Mouse (Mus musculus) CH12F3 (cell line): ENCODE measurements around the gene Cadm2.

Experiments
- in situ Hi-C: fragments of 300-500 bp; cut with MboI; formaldehyde crosslinking; loops from 2 replicates; pipeline ENCODE4 v1.14.3; 2020; ENCODE audit warnings: low sequenced_read_pairs

Gene Cadm2

DNA sequence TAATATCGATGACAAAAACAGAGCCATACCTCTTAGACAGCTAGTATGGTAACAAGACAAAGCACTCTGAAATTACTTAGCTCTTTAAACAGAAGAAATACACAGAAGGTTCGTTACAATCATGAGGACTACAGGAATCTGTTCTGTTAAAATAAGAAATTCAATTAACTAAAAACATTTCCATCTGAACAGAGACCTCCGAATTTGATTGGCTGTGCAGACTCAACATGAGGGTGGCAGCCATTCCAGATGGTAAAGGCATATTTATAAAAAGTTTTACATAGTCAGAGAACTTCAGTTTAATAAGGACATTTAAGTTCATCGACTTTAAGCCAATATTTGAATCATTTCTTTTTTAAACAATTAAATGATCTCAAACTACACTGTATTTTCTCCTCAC lies 105.2 kb downstream of the Cadm2 start:
- in situ Hi-C loops = no loop called here

DNA sequence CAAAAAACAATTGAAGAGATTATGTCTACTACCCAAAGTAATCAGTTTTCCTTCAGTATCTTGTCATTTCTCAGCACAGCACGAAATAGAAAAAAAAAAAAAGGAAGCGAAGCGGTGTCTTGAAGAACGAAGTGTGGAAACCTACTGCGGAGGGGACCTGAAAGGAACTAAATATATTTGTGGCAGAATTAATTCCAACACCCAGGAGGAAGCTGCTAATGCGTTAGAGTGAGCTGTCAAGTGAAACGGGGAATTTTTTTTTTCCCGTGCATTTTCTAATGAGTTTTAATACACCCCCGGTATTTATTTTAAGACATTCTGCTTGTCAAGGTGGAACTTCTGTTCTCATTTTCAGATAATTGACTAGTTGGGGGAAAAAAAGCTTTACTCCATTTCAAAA lies 111.6 kb downstream of the Cadm2 start:
- in situ Hi-C loops = no loop called here

DNA sequence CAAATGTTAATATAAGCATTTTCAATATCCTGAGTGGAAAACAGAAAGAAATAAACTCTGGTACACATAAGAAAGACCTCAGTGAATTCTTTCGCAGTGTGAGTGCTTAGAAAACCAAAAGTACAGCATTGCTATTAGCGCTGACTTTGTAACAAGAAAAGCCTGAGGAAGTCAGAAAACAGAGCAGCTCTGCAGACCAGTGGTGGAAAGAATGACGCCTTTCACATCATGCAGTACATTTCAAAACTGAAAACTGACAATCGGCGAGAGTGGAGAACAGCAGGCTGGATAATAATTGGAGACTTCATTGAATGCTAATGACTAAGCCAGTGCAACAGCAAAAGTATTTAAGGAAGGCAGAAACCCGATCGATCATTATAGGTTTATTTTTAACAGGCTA lies 138.2 kb downstream of the Cadm2 start:
- in situ Hi-C loops = no loop called here

DNA sequence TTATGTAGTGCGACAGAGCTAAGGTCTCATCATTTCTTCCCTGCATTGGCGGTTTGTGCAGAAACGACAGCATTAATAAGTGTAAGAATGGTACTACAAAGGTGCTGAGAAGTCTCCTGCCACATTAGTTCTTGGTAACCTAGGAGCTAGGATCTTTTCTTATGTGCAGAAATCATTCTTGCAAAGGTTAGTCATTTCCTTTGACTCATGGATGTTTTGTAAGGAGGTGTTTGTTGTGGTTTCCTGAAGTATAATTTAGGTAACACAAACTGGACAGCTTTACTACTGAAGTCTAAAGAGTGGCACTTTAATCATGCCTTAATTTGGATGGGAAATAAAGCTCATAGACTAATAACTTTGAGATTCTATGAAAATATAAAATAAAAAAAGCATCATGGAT lies 153.7 kb downstream of the Cadm2 start:
- in situ Hi-C loops = no loop called here

DNA sequence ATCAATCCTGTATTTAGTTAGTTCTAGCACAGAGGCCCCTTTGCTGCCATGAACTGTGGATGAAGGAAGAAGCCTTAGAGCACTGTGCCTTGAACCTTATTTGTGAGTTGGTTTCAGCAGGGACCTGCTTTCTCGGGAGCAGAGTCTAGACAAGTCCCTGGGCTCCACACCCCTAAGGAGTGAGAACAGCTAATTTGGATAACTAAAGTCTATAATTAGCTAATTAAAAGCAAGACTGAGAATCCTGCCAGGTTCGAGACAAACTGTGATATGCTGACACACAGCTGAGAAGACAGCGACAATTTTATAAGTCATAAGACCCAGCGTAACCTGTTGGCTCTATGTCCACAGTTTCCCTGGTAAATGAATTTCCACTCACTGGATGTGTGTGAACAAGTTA lies 184.4 kb downstream of the Cadm2 start:
- in situ Hi-C loops = no loop called here

DNA sequence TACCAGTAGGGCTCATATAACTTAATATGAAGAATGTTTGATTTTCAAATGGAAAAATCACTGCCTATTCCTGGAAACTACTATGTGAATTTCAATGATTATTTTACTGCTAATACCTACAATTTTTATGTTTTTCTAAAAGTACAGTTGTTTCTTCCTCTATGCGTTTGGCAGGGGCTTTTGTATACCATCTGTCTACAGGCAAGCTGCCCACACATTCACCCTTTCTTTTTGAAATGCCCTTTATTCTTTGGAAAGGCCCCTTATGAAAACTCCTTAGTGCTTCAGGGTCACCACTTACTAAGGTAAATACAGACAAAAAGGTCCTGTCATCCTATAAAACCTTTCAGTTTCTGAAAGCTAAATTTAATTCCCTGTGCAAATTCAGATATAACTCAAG lies 195.3 kb downstream of the Cadm2 start:
- in situ Hi-C loops = no loop called here

DNA sequence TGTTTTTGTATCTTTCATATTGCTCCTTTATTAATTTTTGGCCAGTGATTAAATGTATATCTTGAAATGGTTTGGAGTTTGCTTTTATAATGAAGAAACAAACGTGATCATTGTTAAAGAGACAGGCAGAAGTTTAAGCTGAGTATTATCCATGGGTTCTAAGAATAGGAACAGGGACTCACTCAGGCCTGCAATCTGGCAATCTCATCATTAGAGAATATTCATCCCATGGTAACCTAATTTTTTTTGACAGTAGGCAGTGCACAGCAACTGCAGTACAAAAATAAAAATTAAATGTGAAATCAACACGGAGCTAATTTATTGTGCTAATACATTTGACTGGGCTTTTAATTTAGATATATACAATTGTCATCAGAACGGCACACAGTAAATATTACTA lies 209.8 kb downstream of the Cadm2 start:
- in situ Hi-C loops = no loop called here

DNA sequence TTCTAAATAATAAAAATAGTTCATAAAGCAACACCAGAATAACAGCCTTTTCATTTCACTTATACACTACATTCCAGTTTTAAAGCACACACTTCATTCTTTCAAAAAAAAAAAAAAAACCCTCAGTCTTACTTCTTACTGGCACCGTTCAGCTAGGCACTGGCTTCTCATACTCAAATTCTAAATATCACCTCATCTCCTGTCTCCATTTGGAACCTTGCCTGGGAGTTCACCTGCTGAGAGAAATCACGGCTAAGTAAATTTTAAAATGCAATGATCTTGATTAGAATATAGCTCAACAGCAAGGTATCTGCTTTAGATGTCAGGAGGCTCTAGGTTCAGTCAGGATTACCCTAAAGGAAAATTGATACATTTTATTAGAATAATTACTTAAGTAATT lies 210.2 kb downstream of the Cadm2 start:
- in situ Hi-C loops = no loop called here

DNA sequence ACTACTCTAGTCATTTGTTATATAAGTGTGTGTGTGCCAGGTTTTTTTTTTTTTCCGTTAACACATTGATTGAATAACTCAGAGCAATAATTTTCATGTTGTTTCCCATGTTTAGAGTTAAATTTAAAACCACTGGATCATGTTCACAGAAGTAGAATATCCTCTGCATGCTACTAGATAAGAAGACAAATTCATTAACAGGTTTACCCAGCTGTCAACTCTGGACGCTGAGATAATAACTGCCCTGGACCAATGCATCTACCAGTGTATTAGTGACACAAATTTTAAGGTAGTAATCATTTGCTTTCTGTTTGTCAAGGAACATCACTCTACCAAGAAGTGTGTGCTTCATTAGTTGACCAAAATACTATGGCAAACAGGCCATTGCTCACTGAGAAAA lies 253.0 kb downstream of the Cadm2 start:
- in situ Hi-C loops = no loop called here

DNA sequence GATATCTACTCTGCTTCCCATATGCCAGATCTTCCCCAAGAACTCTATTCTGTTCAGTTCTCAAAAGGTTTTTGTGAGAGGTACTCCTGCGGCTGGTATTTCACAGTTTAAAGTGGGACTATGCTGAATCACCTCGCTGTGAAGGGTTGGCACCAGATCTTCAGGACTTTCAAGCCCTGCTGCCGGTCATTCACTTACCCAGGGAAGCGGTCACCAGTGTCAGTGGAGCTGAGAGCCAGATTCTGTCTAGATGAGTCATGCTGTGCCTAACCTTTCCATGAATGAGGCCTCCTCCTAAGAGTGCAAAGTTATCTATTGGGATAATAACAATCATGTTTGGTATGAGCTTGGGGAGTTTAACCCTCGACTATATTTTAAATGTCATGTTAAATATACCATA lies 272.7 kb downstream of the Cadm2 start:
- in situ Hi-C loops = no loop called here

DNA sequence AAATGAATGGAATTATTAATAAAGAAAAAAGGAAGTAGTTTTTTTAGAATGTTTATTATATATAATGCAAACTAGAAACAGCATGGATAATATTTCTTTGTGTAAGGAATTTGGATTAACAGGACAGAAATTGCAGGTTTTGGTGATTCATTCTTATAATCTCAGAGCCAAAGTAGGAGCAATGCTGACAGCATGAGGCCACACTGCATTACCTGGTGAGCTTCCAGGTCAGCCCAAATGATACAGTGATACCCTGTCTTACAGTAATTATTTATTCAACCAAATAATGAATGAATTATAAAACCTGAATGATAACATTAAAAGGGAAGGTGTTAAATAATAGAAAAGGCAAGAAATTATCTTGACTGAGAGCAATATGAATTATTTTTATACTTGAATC lies 273.1 kb downstream of the Cadm2 start:
- in situ Hi-C loops = no loop called here

DNA sequence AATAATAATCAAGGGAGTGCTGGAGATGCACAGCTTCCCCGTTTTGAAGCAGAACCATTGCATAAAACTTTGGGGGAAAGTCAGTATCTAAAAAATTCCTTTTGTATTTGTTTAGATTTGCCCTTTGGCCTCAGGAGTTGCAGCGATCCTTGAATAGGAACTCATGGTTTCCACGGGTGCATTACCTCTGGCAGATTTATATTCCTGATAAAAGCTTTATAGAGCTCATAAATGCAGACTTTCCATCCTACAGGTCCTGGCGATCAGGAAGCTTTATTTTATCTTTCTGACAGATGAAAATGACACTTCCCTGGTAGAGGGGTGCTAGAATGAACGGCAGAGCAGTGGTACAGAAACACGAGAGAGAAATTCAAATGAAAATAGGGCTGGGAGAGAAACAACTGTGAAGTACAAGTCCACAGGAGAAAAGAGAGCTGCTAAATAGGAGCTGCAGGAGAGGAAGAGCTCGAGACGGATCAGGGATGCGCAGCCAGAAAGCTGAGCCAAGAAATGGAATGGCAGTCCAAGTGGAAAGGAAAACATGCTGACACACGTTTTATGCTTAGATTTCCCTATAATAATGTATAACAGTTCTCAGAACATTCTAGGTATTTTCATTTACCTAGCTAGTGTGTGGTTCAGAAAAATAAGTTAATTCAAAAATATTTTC lies 274.0 kb downstream of the Cadm2 start:
- in situ Hi-C loops = no loop called here

DNA sequence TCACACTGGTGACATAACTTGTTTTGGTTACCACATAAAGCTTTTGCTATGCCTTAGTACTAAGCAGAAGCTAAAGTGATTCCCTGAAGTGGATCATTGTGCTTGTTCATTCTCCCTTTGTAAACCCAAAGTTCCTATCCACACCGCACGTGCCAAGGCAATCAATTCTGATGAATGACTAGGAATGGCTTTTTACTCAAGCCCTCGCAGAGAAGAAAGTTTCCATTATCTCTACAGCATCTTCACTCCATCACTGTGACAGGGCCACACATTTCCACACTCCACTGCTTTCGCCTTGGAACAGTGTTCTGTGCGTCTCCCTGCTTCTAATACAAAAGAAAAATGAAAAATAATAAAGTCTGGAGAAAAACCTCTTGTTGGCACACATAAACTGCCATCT lies 276.5 kb downstream of the Cadm2 start:
- in situ Hi-C loops = no loop called here

DNA sequence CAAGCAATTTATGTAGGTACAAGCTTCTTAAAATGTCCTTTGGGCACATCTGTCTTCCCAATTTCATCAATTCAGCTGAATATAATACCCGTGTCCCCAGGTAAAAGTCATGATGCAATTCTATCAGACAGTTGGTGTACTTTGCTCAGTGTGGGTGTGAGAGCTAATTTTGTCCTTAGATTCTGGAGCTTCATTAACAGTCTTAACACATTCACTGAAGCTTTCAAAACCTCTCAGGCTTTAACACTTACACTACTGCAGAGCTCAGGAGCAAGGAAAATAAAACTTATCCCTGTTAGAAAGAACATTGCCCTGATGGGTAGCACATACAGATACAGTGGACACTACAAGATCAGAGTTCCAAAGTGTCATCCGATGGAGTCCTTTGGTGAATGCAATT lies 309.7 kb downstream of the Cadm2 start:
- in situ Hi-C loops = no loop called here

DNA sequence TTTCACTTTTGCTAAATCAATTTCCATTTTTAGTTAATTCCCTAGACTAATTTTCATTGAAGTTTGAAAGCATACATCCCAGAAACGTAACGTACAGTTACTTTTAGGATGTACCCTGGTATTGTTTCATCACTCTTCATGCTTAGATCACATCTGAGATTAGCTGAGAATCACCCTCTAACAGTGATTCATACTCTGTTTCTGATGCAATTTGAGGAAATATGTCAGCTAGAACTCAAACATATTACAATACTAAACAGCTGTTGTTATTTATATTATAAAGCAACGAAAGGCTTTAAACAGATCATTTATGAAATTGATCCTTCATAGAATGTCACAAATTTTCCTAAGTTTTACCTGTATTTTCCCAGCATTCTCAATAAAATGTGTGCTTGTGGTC lies 336.0 kb downstream of the Cadm2 start:
- in situ Hi-C loops = no loop called here

DNA sequence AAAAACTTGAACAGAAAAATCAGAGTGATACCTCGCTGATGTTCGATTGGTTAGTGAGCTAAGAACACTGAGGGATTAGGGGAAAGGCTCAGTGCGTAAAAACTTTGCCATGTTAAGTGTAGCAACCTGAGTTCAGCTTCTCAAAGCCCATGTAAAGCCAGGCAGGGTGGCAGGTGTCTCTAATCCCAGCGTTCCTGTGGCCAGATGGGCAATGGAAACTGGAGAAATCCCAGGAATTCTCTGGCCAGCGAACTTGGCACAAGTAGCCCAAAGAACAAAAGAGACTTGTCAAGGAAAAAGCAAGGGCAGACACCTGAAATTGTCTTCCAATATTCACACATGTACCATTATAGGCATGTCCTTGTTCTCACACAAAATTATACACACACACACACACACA lies 377.1 kb downstream of the Cadm2 start:
- in situ Hi-C loops = no loop called here

DNA sequence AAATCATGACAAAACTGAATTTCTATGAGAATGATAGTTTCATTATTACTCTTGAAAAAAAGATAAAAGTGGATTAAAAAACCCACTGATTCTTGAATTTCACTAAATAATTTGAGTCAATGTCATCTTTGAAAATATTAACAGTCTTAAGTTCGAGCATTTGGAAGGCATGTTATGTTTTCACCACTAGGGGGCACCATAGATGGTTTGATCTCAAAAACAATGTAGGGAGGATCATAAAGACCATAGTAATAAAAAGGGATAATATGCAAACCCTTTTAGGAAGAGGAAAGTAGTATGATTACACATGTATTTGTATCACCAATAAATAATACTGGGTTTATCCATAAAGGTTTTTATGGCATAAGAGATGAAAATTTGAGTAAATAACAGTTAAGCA lies 385.8 kb downstream of the Cadm2 start:
- in situ Hi-C loops = no loop called here

DNA sequence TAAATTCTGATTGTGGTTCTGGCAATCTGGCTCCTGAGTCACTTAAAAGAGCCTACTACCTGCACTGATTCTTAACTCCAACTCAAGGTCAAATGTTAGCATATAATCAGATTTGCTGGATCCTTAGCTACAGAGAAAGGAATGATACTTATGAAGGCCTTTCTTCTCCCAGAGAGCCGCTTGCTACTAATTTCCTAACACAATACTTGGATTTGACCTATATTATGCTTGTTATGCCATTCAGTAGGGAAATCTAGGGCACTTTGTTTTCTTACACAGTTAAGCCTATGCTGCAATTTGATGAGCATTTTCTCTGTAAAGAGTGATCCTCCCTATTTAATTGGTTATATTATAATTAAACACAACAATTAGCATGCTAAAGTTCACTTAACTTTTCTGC lies 394.0 kb downstream of the Cadm2 start:
- in situ Hi-C loops = no loop called here

DNA sequence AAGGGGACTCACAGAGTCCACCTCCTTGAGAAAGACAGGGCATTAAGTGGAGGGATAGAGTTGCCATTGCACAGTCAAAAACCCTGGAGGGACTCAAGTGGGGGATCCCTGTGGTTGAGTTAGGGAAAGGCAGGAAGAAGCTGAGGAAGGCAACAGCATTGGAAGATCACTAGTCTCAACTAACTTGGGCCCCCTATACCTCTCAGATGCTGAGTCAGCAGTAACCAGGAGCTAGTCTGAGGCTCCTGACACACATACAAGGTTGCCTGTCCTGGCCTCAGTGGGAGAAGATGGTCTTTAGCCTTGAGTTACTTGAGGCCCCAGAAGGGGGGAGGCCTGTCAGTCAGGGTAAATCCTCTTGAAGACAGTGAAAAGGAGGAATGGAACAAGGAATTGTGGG lies 417.4 kb downstream of the Cadm2 start:
- in situ Hi-C loops = no loop called here

DNA sequence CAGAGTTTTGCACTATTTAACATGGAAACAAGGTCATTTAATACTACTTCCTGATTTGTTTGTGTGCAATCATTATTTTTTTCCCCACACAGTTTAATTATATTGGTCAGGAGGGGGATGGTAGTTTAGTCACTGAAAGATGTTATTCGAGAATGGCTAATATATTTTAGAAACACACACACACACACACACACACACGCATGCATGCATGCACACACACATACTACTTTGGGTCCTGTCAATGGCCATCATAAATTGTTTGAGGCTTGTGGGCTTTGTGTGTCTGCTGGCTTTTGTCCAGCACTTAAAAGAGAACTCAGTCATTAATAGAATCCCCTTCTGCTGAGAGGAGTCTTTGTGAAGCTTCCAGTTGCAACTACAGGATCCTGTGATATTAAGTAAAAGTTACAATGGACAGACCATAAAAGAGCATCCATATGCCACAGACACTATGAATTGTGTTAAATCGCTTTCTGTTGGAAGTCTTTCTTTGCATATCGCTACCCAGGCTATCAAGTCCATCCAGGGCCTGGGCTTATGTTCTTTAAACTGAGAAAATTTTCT lies 427.8 kb downstream of the Cadm2 start:
- in situ Hi-C loops = no loop called here

DNA sequence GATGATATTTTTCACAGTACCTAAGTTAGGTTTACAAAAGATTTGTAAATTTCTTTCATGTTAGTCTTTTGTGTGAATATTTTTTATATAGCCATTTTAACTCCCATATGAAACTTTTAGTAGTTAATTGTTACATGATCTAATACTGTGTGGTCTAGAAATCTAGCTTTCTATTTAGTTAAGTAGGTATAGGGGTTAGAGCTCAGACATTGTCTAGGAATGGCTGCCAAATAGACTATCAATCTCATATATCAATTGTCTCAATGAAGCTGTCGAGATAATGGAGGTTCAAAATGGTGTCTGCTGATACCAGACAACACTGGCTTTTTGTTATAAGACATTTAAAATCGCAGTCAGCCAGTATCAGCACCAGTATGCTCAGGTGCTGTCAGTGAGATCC lies 428.3 kb downstream of the Cadm2 start:
- in situ Hi-C loops = no loop called here

DNA sequence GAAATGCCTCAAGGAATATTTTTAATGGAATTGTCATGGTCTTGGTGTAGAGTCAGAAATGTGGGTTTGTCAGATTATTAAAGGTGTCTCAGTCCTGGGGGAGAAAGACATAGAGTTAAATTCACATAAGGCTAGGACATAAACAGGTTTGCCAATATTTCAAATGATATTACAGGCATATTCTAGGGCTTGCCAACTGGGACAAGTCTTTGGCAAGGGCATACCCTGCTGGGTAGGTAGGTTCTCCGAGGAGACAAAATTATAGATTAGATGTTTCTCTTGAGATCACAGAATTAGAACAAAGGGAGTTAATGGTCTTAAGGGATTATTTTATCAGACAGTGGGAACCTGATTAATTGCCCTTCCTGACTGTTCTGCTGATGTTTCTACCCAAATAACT lies 434.4 kb downstream of the Cadm2 start:
- in situ Hi-C loops = no loop called here

DNA sequence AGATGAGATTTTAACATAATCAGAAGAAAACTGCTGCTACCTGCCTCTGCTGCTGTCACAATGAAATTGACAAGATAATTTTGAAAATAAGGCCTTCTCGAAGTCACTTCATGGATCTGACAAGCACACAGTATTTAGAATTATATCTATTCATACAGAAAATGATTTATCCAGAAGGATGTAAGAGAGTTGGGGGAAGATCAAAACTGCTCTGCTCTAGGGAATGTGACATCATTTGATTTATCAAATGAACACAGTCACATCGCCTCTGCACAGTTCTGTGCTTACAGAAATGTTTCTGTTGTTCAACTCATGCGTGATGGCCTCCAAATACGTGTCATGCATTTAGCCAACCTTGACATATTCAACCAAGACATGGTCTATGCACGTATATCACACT lies 437.8 kb downstream of the Cadm2 start:
- in situ Hi-C loops = no loop called here
